Mouse (Mus musculus): ENCODE measurements around the gene Lhfpl5. TPM values are rescaled to one million over a fixed set of nuclear protein-coding genes. Genes with fewer than 3 reads are reported as not detected.

Gene Lhfpl5
- polyA plus RNA-seq, 1 experiment from 2014 or later: 1.1 TPM

DNA sequence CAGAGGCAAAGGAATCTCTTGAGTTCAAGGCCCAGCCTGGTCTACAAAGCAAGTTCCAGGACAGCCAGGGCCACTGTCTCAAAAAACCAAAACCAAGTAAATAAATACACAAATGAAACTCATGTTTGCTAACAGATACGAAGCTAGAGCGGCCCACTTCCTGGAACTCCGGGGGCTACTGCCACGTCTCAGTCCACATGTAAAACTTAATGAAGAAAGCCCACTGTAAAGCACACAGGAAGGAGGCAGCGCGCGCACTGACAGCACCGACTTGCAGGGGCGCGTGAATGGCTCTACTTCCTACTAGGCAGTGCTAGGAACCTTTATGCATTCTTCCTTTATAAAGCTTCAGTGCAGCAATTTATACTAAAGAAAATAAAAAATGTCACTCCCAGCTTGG is 42.2 kb downstream of the Lhfpl5 start:
- Histone ChIP-seq H3K4me3 (no peak overlapping the region), H3K9me3 (no peaks in the 10 kb centered on the region), H3K27ac (replicated peaks) (no peak overlapping the region), H3K4me1 (peaks cover 42% of the 10 kb centered on the region), H3K27me3 (replicated peaks; ENCODE audit: low read depth, poor library complexity, severe bottlenecking) (no peaks in the 10 kb centered on the region), H3K36me3 (replicated peaks) (peaks cover 76% of the 10 kb centered on the region)
- WGBS: 91% methylated on average over 10 of the region's 10 CpGs
- DNase-seq (ENCODE audit: low spot score): no peak

DNA sequence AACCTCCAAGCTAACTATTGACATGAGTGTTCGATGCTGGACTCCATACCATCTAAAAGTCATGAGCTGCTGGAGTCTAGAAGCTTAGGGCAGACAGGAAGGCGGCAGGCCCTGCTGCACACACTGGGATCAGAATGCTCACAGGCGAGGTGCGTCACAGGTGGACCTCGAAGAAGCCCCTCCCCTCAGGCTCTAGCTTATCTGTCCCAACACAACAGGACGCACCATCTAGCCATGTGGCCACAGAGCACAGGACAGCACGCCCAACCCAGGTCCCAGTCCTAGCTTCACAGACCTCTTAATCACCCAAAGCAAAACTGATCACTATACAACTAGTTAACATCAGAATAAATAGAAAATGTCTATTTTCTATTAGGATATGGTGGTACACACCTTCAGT is 42.7 kb downstream of the Lhfpl5 start:
- peaks cover 43% of the 10 kb centered on the region for H3K4me1 ChIP-seq
- DNase-seq (ENCODE audit: low spot score): no peak
- no peaks in the 10 kb centered on the region for H3K9me3 ChIP-seq
- H3K36me3 ChIP-seq (replicated peaks): peaks cover 73% of the 10 kb centered on the region
- no peak overlapping the region for H3K27ac ChIP-seq (replicated peaks)
- no peaks in the 10 kb centered on the region for H3K27me3 ChIP-seq (replicated peaks; ENCODE audit: low read depth, poor library complexity, severe bottlenecking)
- H3K4me3 ChIP-seq: no peak overlapping the region
- 87% methylated on average over 7 of the region's 7 CpGs for WGBS

DNA sequence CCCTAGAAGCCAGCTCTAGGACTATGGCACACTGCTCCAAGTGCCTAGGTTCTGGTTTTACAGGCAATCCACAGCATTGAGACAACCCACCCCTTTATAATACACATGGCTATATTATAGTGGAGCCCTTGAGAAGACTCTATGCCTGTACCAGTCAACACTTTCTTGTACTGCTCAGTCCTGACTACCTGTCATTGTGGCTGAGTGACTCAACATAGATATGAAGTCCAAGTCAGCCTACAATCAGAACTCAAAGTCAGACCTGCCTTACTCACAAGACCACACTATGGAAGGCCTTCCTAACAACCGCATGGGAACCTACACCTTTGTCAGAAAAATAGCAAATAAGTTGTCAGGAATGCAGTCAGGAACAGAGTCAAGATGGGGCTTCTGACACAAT is 43.3 kb downstream of the Lhfpl5 start:
- no peaks in the 10 kb centered on the region for H3K27me3 ChIP-seq (replicated peaks; ENCODE audit: low read depth, poor library complexity, severe bottlenecking)
- no peaks in the 10 kb centered on the region for H3K9me3 ChIP-seq
- no peak overlapping the region for H3K27ac ChIP-seq (replicated peaks)
- H3K4me1 ChIP-seq: peaks cover 43% of the 10 kb centered on the region
- H3K4me3 ChIP-seq: no peak overlapping the region
- no peak for DNase-seq (ENCODE audit: low spot score)
- 95% methylated on average over 1 of the region's 1 CpGs for WGBS
- H3K36me3 ChIP-seq (replicated peaks): peaks cover 66% of the 10 kb centered on the region

DNA sequence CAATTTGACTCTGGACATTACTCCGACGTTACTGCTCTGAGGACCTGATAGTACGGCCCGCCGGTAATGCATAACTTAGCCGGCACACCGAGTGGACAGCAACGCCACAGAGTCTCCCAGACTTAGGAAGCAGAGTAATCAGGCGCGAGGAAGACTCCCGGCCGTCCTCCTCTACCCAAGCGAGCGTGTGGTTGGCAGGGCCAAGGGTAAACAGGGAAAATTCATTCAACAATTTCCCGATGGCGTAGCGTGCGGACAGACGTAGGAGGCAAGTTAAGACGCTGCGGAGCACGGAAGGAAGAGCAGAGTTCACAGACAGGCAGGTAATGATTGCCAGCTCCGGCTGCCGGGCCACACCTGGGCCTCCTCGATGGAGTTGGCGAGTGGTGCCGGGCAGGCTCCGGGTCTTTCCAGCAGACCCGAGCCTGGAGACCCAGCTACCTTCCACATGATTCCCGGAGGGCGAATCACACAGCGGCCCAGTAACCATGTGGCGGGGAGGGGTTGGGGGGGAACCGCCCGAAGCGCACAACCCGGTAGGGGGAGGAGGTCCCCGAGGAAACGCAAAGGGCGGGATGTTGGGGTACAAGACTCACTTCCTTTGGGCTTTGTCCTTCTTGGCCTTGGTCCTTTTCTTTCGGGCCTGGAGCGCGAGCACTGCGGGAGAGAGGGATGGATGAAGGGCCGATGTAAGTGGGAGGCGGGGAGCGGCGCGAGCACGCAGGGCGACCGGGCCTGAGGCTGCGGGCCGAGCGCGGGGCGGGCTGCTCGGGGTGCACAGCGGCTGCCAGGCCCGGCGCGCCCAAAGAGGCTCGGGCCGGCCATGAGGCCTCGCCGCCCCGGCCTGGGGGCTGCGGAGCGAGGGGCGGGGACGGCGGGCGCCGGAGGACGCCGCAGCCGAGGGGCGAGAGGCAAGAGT is 46.2 kb downstream of the Lhfpl5 start:
- under 1% methylated on average over 78 of the region's 78 CpGs for WGBS
- Histone ChIP-seq H3K4me1 (peaks cover 43% of the 10 kb centered on the region), H3K9me3 (no peaks in the 10 kb centered on the region), H3K27ac (replicated peaks) (peak overlapping the region; percentile 94), H3K4me3 (peak overlapping the region; percentile 84), H3K27me3 (replicated peaks; ENCODE audit: low read depth, poor library complexity, severe bottlenecking) (no peaks in the 10 kb centered on the region), H3K36me3 (replicated peaks) (peaks cover 40% of the 10 kb centered on the region)
- peak; percentile 83 for DNase-seq (ENCODE audit: low spot score)

DNA sequence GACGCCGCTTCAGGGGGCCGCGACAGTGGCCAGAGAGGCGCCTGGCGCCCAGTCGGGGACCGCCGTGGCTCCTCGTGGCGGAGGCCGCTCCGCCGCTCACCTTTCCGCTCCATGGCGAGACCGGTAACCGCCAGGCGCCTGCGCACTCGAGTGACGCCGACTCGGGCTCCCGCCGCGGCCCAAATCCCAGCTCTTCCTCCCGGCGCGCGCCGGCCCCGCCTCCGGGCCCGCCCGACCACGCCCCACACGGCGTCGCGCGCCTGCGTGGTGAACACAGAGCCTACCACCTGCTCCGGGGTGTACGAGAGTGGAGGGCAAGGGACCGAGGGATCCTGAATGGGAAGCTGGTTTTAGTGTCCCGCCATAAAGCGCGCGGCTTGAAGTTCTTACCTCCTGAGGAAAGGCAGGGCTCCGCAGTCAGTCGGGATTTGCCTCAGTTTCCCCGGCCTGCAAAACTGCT is 46.9 kb downstream of the Lhfpl5 start, which contains the start of gene Srpk1:
Gene Srpk1 (minus strand): TSS at position 410 of the 460 bp plus-strand sequence.
- Histone ChIP-seq H3K9me3 (no peaks in the 10 kb centered on the region), H3K27ac (replicated peaks) (peak within 1 kb of the TSS; percentile 94), H3K4me1 (peaks cover 43% of the 10 kb centered on the region), H3K36me3 (replicated peaks) (peaks cover 34% of the 10 kb centered on the region), H3K4me3 (peak within 1 kb of the TSS; percentile 84), H3K27me3 (replicated peaks; ENCODE audit: low read depth, poor library complexity, severe bottlenecking) (no peaks in the 10 kb centered on the region)
- under 1% methylated on average over 51 of the region's 53 CpGs for WGBS
- peak; percentile 95 for DNase-seq (ENCODE audit: low spot score)

DNA sequence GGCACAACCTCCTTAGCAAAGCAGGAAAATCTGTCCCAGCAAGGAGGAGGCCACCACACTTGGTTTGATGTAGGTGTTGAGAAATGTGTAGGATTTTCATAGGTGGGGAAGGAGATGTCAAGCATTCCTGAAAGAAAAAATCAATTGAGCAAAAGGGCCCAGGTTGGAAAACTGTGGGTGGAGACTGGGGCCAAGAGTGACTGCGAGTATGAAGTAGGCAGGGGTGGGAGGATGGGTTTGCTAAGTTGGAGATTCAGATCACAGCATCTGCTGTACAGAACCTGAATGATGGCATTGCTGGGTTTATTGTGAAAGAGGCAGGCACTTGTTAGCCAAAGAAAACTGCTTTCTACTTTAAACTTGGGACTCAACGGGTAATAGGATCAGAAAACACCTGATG is 49.4 kb downstream of the Lhfpl5 start:
- H3K27me3 ChIP-seq (replicated peaks; ENCODE audit: low read depth, poor library complexity, severe bottlenecking): no peaks in the 10 kb centered on the region
- H3K4me3 ChIP-seq: no peak overlapping the region
- 85% methylated on average over 2 of the region's 2 CpGs for WGBS
- no peak for DNase-seq (ENCODE audit: low spot score)
- H3K27ac ChIP-seq (replicated peaks): no peak overlapping the region
- peaks cover 39% of the 10 kb centered on the region for H3K4me1 ChIP-seq
- no peaks in the 10 kb centered on the region for H3K9me3 ChIP-seq
- H3K36me3 ChIP-seq (replicated peaks): peaks cover 10% of the 10 kb centered on the region

DNA sequence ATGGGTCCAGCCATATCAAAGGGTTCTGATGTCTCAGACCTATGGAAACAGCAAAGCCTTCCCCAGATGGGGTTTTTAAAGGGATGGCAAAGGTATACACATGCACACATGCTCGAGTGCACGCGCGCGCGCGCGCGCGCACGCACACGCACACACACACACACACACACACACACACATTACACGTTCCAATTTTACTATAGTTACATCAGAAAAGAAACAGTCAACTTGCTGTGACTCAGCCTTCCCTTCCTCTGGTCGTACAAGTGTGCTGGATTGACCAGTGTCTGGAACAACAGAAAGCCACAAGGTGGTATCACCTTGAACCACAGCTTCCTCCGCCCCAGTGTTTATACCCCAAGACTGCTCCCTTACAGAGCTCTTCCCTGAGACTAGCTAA is 49.9 kb downstream of the Lhfpl5 start:
- 92% methylated on average over 15 of the region's 15 CpGs for WGBS
- no peak overlapping the region for H3K4me3 ChIP-seq
- no peaks in the 10 kb centered on the region for H3K27me3 ChIP-seq (replicated peaks; ENCODE audit: low read depth, poor library complexity, severe bottlenecking)
- H3K4me1 ChIP-seq: peaks cover 34% of the 10 kb centered on the region
- H3K36me3 ChIP-seq (replicated peaks): peaks cover 5% of the 10 kb centered on the region
- no peak for DNase-seq (ENCODE audit: low spot score)
- H3K9me3 ChIP-seq: no peaks in the 10 kb centered on the region
- H3K27ac ChIP-seq (replicated peaks): no peak overlapping the region

DNA sequence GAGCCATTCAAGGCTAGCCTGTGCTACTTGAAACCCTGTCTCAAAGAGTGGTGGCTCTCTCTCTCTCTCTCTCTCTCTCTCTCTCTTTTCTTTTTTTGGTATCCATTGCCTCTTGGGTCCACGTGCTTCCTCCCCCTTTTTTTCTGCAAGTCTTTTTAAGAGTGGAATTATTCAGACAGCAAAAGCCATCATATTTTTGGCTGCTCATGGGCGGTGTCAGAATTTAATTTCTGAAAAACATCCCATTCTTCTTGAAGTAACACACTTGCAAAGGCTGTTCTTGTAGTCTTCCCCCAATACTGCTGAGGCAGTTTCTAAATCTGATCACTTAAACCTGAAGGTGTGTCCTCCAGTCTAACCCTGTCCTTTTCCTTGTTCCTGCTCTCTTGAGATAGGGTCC is 51.5 kb downstream of the Lhfpl5 start:
- Histone ChIP-seq H3K9me3 (no peaks in the 10 kb centered on the region), H3K36me3 (replicated peaks) (no peaks in the 10 kb centered on the region), H3K4me1 (peaks cover 21% of the 10 kb centered on the region), H3K27ac (replicated peaks) (no peak overlapping the region), H3K27me3 (replicated peaks; ENCODE audit: low read depth, poor library complexity, severe bottlenecking) (no peaks in the 10 kb centered on the region), H3K4me3 (no peak overlapping the region)
- no peak for DNase-seq (ENCODE audit: low spot score)
- WGBS: 83% methylated on average over 2 of the region's 2 CpGs

DNA sequence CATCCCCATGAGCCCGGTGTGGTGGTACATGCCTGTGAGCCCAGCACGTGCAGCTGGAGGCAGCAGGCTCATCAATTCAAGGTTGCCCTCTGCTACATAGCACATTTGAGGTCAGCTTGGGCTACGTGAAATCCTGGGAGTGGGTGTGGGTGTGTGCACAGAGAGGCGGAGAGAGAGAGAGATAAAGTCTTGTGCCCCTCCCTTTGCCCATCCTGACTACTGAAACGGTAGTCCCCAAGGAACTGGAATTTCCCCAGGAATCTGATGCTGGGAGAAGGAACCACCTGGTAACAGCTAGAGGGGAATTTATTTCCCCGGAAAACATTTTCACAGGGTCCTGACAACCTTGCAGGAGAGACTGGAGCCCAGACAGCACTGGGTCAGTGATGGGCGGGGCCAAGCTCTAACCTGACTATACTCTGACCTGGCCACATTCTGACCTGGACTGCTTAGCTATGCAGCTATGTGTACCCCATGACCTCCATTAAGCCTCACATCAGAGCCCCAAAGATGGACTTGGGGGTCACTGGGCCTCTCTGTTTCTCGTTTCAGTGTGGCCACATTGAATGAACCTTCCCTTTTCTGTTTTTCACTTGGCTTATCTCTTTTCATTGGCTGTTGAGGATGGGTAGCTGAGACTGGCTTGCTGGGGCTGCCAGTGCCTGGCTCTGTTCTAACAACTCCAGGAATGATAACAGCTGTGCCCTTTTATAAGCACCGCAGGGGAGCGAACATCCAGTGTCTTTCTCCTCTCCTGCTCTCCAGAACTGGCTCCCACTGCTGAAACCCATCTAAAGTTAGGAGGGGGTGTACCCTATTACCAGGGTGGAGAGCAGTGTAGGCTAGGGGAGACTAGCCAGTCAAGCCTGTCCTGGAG is 53.0 kb downstream of the Lhfpl5 start:
- Histone ChIP-seq H3K4me3 (no peak overlapping the region), H3K36me3 (replicated peaks) (no peaks in the 10 kb centered on the region), H3K4me1 (peaks cover 23% of the 10 kb centered on the region), H3K9me3 (no peaks in the 10 kb centered on the region), H3K27ac (replicated peaks) (no peak overlapping the region), H3K27me3 (replicated peaks; ENCODE audit: low read depth, poor library complexity, severe bottlenecking) (no peaks in the 10 kb centered on the region)
- 65% methylated on average over 10 of the region's 10 CpGs for WGBS
- DNase-seq (ENCODE audit: low spot score): no peak

DNA sequence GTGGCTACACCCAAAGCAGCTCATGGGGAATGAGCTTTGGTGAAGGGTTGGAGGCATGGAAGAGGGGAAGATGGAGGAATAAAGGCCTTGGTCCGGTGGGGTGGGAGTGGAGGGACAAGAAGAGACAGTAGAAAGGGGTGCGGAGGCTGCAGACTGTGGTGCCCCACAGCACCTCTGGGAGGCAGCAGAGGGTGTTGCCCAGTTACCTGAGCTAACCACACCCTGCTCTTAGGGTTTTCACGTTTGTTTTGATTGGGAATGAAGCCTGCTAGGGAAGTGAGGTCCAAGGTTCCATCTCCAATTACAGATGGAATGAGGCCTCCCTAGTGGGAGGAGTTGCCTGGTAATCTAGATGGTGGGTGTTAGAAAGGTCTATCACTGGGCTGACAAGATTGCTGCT is 53.7 kb downstream of the Lhfpl5 start:
- Histone ChIP-seq H3K27ac (replicated peaks) (no peak overlapping the region), H3K4me3 (no peak overlapping the region), H3K36me3 (replicated peaks) (no peaks in the 10 kb centered on the region), H3K4me1 (peaks cover 23% of the 10 kb centered on the region), H3K9me3 (no peaks in the 10 kb centered on the region), H3K27me3 (replicated peaks; ENCODE audit: low read depth, poor library complexity, severe bottlenecking) (no peaks in the 10 kb centered on the region)
- WGBS: 51% methylated on average over 3 of the region's 3 CpGs
- no peak for DNase-seq (ENCODE audit: low spot score)

Measured in embryonic facial prominence, embryonic 10.5 days (tissue).